Mouse (Mus musculus): Measurements from ENCODE around the gene Bcap29. TPM values are rescaled to one million over a fixed set of nuclear protein-coding genes. Genes with fewer than 3 reads are reported as not detected.
"Not testable (repeated sequence)": the region's sequence is repeated elsewhere in the genome, so short reads cannot be mapped to it uniquely, and the experiment has no call there.

The Bcap29 gene
- polyA plus RNA-seq, 1 experiment from 2014 or later: 46.7 TPM

GRCm38 (mm10) chr12:31578691-31579476 is 55.6 kb downstream of the Bcap29 start:
- Histone ChIP-seq H3K9ac (no peak overlapping the region), H3K4me2 (no peak overlapping the region), H3K4me1 (peaks cover 6% of the 10 kb centered on the region), H3K9me3 (peaks cover 5% of the 10 kb centered on the region; the same call in 1 of the 2 replicates), H3K4me3 (no peak overlapping the region), H3K27ac (replicated peaks) (no peak overlapping the region), H3K36me3 (no peaks in the 10 kb centered on the region), H3K27me3 (replicated peaks) (no peaks in the 10 kb centered on the region)
- 79% methylated on average over 8 of the region's 8 CpGs for WGBS
- no peak for ATAC-seq (ENCODE audit: extremely low read depth, insufficient number of reproducible peaks, low FRiP score, low TSS enrichment)

- Histone ChIP-seq H3K36me3 (no peaks in the 10 kb centered on the region), H3K4me1 (peaks cover 8% of the 10 kb centered on the region), H3K27me3 (replicated peaks) (no peaks in the 10 kb centered on the region), H3K27ac (replicated peaks) (no peak overlapping the region), H3K9ac (no peak overlapping the region), H3K4me2 (no peak overlapping the region), H3K4me3 (no peak overlapping the region), H3K9me3 (peaks cover 5% of the 10 kb centered on the region; the same call in 1 of the 2 replicates)
- no peak for ATAC-seq (ENCODE audit: extremely low read depth, insufficient number of reproducible peaks, low FRiP score, low TSS enrichment)
- WGBS: 78% methylated on average over 5 of the region's 5 CpGs
These were observed 60.0 kb downstream of the Bcap29 start for GRCm38 (mm10) chr12:31574506-31574905.

- no peaks in the 10 kb centered on the region for H3K9me3 ChIP-seq
- H3K27ac ChIP-seq (replicated peaks): peak overlapping the region; percentile 80; the same call in 1 of the 2 replicates
- no peak overlapping the region for H3K4me3 ChIP-seq
- H3K27me3 ChIP-seq (replicated peaks): no peaks in the 10 kb centered on the region
- WGBS: 37% methylated on average over 2 of the region's 2 CpGs
- peaks cover 27% of the 10 kb centered on the region for H3K4me1 ChIP-seq
- H3K36me3 ChIP-seq: no peaks in the 10 kb centered on the region
- no peak overlapping the region for H3K9ac ChIP-seq
- H3K4me2 ChIP-seq: no peak overlapping the region
- ATAC-seq (ENCODE audit: extremely low read depth, insufficient number of reproducible peaks, low FRiP score, low TSS enrichment): no peak
These were observed 64.7 kb downstream of the Bcap29 start for GRCm38 (mm10) chr12:31569784-31570183.

GRCm38 (mm10) chr12:31568661-31569060 is 65.8 kb downstream of the Bcap29 start:
- H3K4me1 ChIP-seq: peaks cover 27% of the 10 kb centered on the region
- H3K4me2 ChIP-seq: no peak overlapping the region
- peak; percentile 40; the same call in 1 of the 2 replicates for ATAC-seq (ENCODE audit: extremely low read depth, insufficient number of reproducible peaks, low FRiP score, low TSS enrichment)
- no peaks in the 10 kb centered on the region for H3K36me3 ChIP-seq
- H3K9me3 ChIP-seq: no peaks in the 10 kb centered on the region
- peak overlapping the region; percentile 80 for H3K27ac ChIP-seq (replicated peaks)
- no peaks in the 10 kb centered on the region for H3K27me3 ChIP-seq (replicated peaks)
- no peak overlapping the region for H3K4me3 ChIP-seq
- H3K9ac ChIP-seq: no peak overlapping the region

GRCm38 (mm10) chr12:31567535-31567934 is 66.9 kb downstream of the Bcap29 start:
- 36% methylated on average over 10 of the region's 10 CpGs for WGBS
- H3K9me3 ChIP-seq; H3K36me3 ChIP-seq; H3K27me3 ChIP-seq (replicated peaks); ATAC-seq (ENCODE audit: extremely low read depth, insufficient number of reproducible peaks, low FRiP score, low TSS enrichment); H3K27ac ChIP-seq (replicated peaks): not testable (repeated sequence)
- H3K9ac ChIP-seq: peak overlapping the region; percentile 12; the same call in 1 of the 2 replicates
- peak overlapping the region; percentile 61 for H3K4me2 ChIP-seq
- peak overlapping the region; percentile 30 for H3K4me3 ChIP-seq
- H3K4me1 ChIP-seq: peaks cover 27% of the 10 kb centered on the region

- 69% methylated on average over 5 of the region's 5 CpGs for WGBS
- H3K9me3 ChIP-seq: no peaks in the 10 kb centered on the region
- no peak overlapping the region for H3K4me2 ChIP-seq
- H3K27ac ChIP-seq (replicated peaks): no peak overlapping the region
- no peak overlapping the region for H3K4me3 ChIP-seq
- no peak for ATAC-seq (ENCODE audit: extremely low read depth, insufficient number of reproducible peaks, low FRiP score, low TSS enrichment)
- peaks cover 65% of the 10 kb centered on the region for H3K27me3 ChIP-seq (replicated peaks)
- no peaks in the 10 kb centered on the region for H3K36me3 ChIP-seq
- H3K4me1 ChIP-seq: peaks cover 8% of the 10 kb centered on the region; the same call in 1 of the 2 replicates
- H3K9ac ChIP-seq: no peak overlapping the region
These were observed 73.7 kb downstream of the Bcap29 start for GRCm38 (mm10) chr12:31560712-31561111.

GRCm38 (mm10) chr12:31560002-31560401 is 74.5 kb downstream of the Bcap29 start:
- no peaks in the 10 kb centered on the region for H3K9me3 ChIP-seq
- H3K9ac ChIP-seq: peak overlapping the region; percentile 66; the same call in 1 of the 2 replicates
- peaks cover 67% of the 10 kb centered on the region for H3K27me3 ChIP-seq (replicated peaks)
- 18% methylated on average over 5 of the region's 5 CpGs for WGBS
- ATAC-seq (ENCODE audit: extremely low read depth, insufficient number of reproducible peaks, low FRiP score, low TSS enrichment): no peak
- H3K36me3 ChIP-seq: no peaks in the 10 kb centered on the region
- H3K4me3 ChIP-seq: peak overlapping the region; percentile 64
- H3K4me2 ChIP-seq: peak overlapping the region; percentile 98
- no peak overlapping the region for H3K27ac ChIP-seq (replicated peaks)
- peaks cover 10% of the 10 kb centered on the region; the same call in 1 of the 2 replicates for H3K4me1 ChIP-seq

GRCm38 (mm10) chr12:31554371-31554770 is 80.1 kb downstream of the Bcap29 start:
- ATAC-seq (ENCODE audit: extremely low read depth, insufficient number of reproducible peaks, low FRiP score, low TSS enrichment): no peak
- 88% methylated on average over 1 of the region's 1 CpGs for WGBS

GRCm38 (mm10) chr12:31551252-31551651 is 83.2 kb downstream of the Bcap29 start:
- H3K27me3 ChIP-seq (replicated peaks): peaks cover 7% of the 10 kb centered on the region
- WGBS: 52% methylated on average over 1 of the region's 1 CpGs
- no peak overlapping the region for H3K9ac ChIP-seq
- ATAC-seq (ENCODE audit: extremely low read depth, insufficient number of reproducible peaks, low FRiP score, low TSS enrichment): no peak
- H3K27ac ChIP-seq (replicated peaks): no peak overlapping the region
- H3K4me1 ChIP-seq: peaks cover 8% of the 10 kb centered on the region
- H3K9me3 ChIP-seq: no peaks in the 10 kb centered on the region
- no peak overlapping the region for H3K4me3 ChIP-seq
- no peak overlapping the region for H3K4me2 ChIP-seq
- no peaks in the 10 kb centered on the region for H3K36me3 ChIP-seq

More at GRCm38 (mm10) chr12:31554371-31554770, 80.1 kb downstream of the Bcap29 start:
- Histone ChIP-seq H3K27ac (replicated peaks) (no peak overlapping the region), H3K4me3 (no peak overlapping the region), H3K36me3 (no peaks in the 10 kb centered on the region), H3K4me1 (peaks cover 10% of the 10 kb centered on the region), H3K4me2 (no peak overlapping the region), H3K9me3 (no peaks in the 10 kb centered on the region), H3K27me3 (replicated peaks) (peaks cover 32% of the 10 kb centered on the region), H3K9ac (no peak overlapping the region)

GRCm38 (mm10) chr12:31546061-31546460 is 88.4 kb downstream of the Bcap29 start:
- 45% methylated on average over 1 of the region's 1 CpGs for WGBS
- Histone ChIP-seq H3K4me1 (no peaks in the 10 kb centered on the region), H3K27ac (replicated peaks) (no peak overlapping the region), H3K4me2 (no peak overlapping the region), H3K9me3 (no peaks in the 10 kb centered on the region), H3K9ac (no peak overlapping the region), H3K36me3 (no peaks in the 10 kb centered on the region), H3K4me3 (no peak overlapping the region), H3K27me3 (replicated peaks) (no peaks in the 10 kb centered on the region)
- no peak for ATAC-seq (ENCODE audit: extremely low read depth, insufficient number of reproducible peaks, low FRiP score, low TSS enrichment)

- Histone ChIP-seq H3K27me3 (replicated peaks) (no peaks in the 10 kb centered on the region), H3K4me2 (no peak overlapping the region), H3K36me3 (no peaks in the 10 kb centered on the region), H3K4me3 (no peak overlapping the region), H3K4me1 (no peaks in the 10 kb centered on the region), H3K9me3 (no peaks in the 10 kb centered on the region), H3K9ac (no peak overlapping the region), H3K27ac (replicated peaks) (no peak overlapping the region)
- ATAC-seq (ENCODE audit: extremely low read depth, insufficient number of reproducible peaks, low FRiP score, low TSS enrichment): no peak
- WGBS: 55% methylated on average over 2 of the region's 2 CpGs
These were observed 89.2 kb downstream of the Bcap29 start for GRCm38 (mm10) chr12:31545219-31545618.

GRCm38 (mm10) chr12:31541541-31541940 is 92.9 kb downstream of the Bcap29 start:
- no peak for ATAC-seq (ENCODE audit: extremely low read depth, insufficient number of reproducible peaks, low FRiP score, low TSS enrichment)

More at GRCm38 (mm10) chr12:31541541-31541940, 92.9 kb downstream of the Bcap29 start:
- no peak overlapping the region for H3K4me3 ChIP-seq
- peaks cover 9% of the 10 kb centered on the region for H3K4me1 ChIP-seq
- no peak overlapping the region for H3K4me2 ChIP-seq
- no peak overlapping the region for H3K9ac ChIP-seq
- H3K27ac ChIP-seq (replicated peaks): no peak overlapping the region
- H3K27me3 ChIP-seq (replicated peaks): no peaks in the 10 kb centered on the region
- 49% methylated on average over 5 of the region's 5 CpGs for WGBS
- H3K9me3 ChIP-seq: no peaks in the 10 kb centered on the region
- no peaks in the 10 kb centered on the region for H3K36me3 ChIP-seq
